17 mouse cellular contexts compared by ENCODE assay signal in the genomic region with DNA sequence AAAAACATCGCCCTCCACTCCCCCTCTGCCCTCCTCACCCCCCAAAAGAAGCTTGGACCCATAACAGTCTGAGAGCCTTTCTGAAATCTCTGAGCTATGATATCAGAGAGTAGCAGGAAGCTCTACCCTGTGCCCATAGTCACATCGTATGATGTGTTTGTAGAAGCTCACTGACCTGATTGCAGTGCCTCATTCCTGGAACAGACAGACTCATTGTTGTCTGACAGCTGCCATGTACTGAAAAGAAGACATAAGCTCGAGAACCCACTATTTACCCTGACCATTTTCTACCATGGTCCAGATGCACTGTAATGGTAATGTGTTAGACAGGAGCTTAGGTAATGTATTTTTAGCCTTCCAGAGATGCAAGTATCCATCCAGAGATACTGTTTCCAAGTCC.
"Had no signal": no experiment of that assay in that cellular context is flagged by ENCODE, and none has a peak within 500 bp of the region (broad histone marks: within the 10 kb centered on the region; RNA-seq: fewer than 3 reads in every experiment).

No protein-coding gene starts in this region.

- DNase-seq: cerebellum, adult 8-10 months; cerebellum, adult 9-10 months; cerebellum, adult 9-11 months; cerebellum, postnatal 10 days; cerebellum, postnatal 14 days; cerebellum, postnatal 25 days; cerebellum, postnatal 36 days; embryo, embryonic 11 days; forebrain, postnatal 0 days; gastrocnemius, adult 2 months; gastrocnemius, postnatal 10 days; gastrocnemius, postnatal 14 days; gastrocnemius, postnatal 25 days; gastrocnemius, postnatal 36 days; heart, adult 11 months; heart, adult 18-20 months; heart, adult 2 months had no signal
